In the genomic region with DNA sequence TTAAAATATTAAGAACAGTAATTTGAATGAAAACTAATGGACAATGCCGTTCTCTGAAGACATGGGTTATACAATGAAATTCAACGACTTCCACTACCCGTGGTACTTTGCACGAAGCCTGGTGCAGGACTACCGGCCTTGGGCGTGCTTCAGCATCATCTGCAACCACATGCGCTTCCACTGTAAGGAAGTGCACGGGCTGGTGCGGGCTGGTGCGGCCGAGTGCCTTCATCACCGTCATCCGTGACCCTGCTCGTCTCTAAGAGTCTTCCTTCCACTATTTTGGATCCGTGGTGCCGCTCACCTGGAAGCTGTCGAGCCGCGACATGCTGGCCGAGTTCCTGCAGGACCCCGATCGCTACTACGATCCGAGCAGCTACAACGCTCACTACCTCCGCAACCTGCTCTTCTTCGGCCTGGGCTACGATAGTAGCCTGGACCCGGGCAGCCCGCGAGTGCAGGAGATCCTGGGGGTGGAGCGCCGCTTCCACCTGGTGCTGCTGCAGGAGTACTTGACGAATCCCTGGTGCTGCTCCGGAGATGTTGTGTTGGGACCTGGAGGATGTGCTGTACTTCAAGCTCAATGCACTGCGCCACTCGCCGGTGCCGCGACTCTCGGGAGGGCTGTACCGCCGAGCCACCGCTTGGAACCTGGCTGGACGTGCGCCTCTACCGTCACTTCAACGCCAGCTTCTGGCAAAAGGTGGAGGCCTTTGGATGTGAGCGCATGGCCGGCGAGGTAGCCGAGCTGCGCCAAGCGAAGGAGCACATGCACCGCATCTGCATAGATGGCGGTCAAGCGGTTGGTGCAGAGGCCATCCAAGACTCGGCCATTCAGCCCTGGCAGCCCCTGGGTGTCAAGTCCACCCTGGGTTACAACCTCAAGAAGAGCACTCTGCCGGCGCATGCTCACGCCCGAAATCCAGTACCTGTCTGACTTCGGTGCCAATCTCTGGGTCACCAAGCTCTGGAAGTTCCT, we compare ENCODE assay signal across 8 mouse cellular contexts. TPM values are rescaled to one million over a fixed set of nuclear protein-coding genes. Genes with fewer than 3 reads are reported as not detected.
DNase-seq lines count a peak whose midpoint lies in the region; ATAC-seq and TF ChIP-seq lines count a peak whose summit lies in the region.

No protein-coding gene starts in this region.

- ATAC-seq in heart, postnatal 0 days (ENCODE audit: insufficient read depth, low read depth), result 0 out of 2 replicates have a peak, but pooled peaks have one; percentile 33
- peak; percentile 71 for ATAC-seq in neural tube, embryonic 12.5 days (ENCODE audit: low FRiP score, low read depth)

- H3K27ac ChIP-seq in heart, postnatal 0 days (ENCODE audit: low read depth), result no peak overlapping the region
- H3K27ac ChIP-seq in embryonic fibroblast, embryonic 13.5 days (ENCODE audit: insufficient read depth, low read length), result no peak overlapping the region
- H3K27ac ChIP-seq in neural tube, embryonic 12.5 days, result no peak overlapping the region

- no peak for DNase-seq in heart, postnatal 0 days (ENCODE audit: low spot score)
- DNase-seq in heart, postnatal 10 days, result no peak
- peak; percentile 78 for DNase-seq in brain, adult 2 months (ENCODE audit: low read depth, low spot score)
- peak; percentile 26 to 31 for DNase-seq in kidney, postnatal 4 days
- no peak for DNase-seq in right cerebral cortex, adult 2 months (ENCODE audit: low spot score in 2 of 2)
- no peak for DNase-seq in layer of hippocampus, adult 18-20 months (ENCODE audit: low spot score in 2 of 2)

- H3K4me1 ChIP-seq in heart, postnatal 0 days (ENCODE audit: control insufficient read depth, insufficient read depth), result no peaks in the 10 kb centered on the region; the same call in 1 of the 2 replicates
- H3K4me1 ChIP-seq in embryonic fibroblast, embryonic 13.5 days (ENCODE audit: control insufficient read depth, insufficient read depth, low read length), result no peaks in the 10 kb centered on the region
- peaks cover 16% of the 10 kb centered on the region; the same call in 1 of the 2 replicates for H3K4me1 ChIP-seq in neural tube, embryonic 12.5 days

- 5% methylated on average over 63 of the region's 63 CpGs for WGBS in heart, postnatal 0 days
- WGBS in neural tube, embryonic 12.5 days, result 4% methylated on average over 63 of the region's 63 CpGs

- no peaks in the 10 kb centered on the region for H3K9me3 ChIP-seq in heart, postnatal 0 days (replicated peaks; ENCODE audit: control insufficient read depth, low read length)
- H3K9me3 ChIP-seq in neural tube, embryonic 12.5 days, result no peaks in the 10 kb centered on the region

- no peak for TF ChIP-seq EP300 in heart, postnatal 0 days (IDR thresholded peaks at IDR 0.05; ENCODE audit: low read depth)

- no peak overlapping the region for H3K9ac ChIP-seq in heart, postnatal 0 days (replicated peaks; ENCODE audit: low read depth, low read length)
- 0 out of 2 replicates have a peak overlapping the region, but pooled peaks have one; percentile 13 for H3K9ac ChIP-seq in neural tube, embryonic 12.5 days

- intact Hi-C loops in heart, postnatal 10 days (cut with DNase I), result no loop called here

- H3K4me2 ChIP-seq in heart, postnatal 0 days (ENCODE audit: low read depth, low read length), result peak overlapping the region; percentile 61
- H3K4me2 ChIP-seq in neural tube, embryonic 12.5 days (replicated peaks), result peak overlapping the region; percentile 82

- TF ChIP-seq CTCF in heart, postnatal 0 days (IDR thresholded peaks at IDR 0.05; ENCODE audit: low read depth), result 0 out of 2 replicates have a peak, but pooled peaks have one; percentile 3
- no peak for TF ChIP-seq CTCF in embryonic fibroblast, embryonic 13.5 days (IDR thresholded peaks at IDR 0.05; ENCODE audit: borderline replicate concordance, insufficient read depth, low read length)

- peak overlapping the region; percentile 40 for H3K4me3 ChIP-seq in heart, postnatal 0 days (ENCODE audit: low read depth, low read length)
- H3K4me3 ChIP-seq in embryonic fibroblast, embryonic 13.5 days (ENCODE audit: insufficient read depth, low read length), result peak overlapping the region; percentile 21; the same call in 1 of the 2 replicates
- H3K4me3 ChIP-seq in neural tube, embryonic 12.5 days, result peak overlapping the region; percentile 44

- no peaks in the 10 kb centered on the region for H3K36me3 ChIP-seq in heart, postnatal 0 days (replicated peaks; ENCODE audit: control insufficient read depth, insufficient read depth, low read length)
- H3K36me3 ChIP-seq in neural tube, embryonic 12.5 days, result no peaks in the 10 kb centered on the region

- H3K27me3 ChIP-seq in heart, postnatal 0 days (ENCODE audit: control insufficient read depth, insufficient read depth, low read length), result peaks cover 32% of the 10 kb centered on the region
- H3K27me3 ChIP-seq in neural tube, embryonic 12.5 days (replicated peaks), result peaks cover 21% of the 10 kb centered on the region

- no peak for TF ChIP-seq POLR2A in embryonic fibroblast, embryonic 13.5 days (IDR thresholded peaks at IDR 0.05; ENCODE audit: low read depth, low read length)

RNA-seq across cellular contexts. Expression of a gene that starts 25.4 kb away (rescaled TPM):
- total RNA-seq in heart, postnatal 0 days (2014; rRNA removed; ENCODE audit: low replicate concordance), result 19.6 and 21.8 TPM in 2 replicates
- 13.5 and 13.7 TPM in 2 replicates for polyA plus RNA-seq in heart, postnatal 0 days (2015; fragmentation: Nextera tagmentation; extraction: Ambion mirVana)
- total RNA-seq in heart, postnatal 10 days (2021), result 10 to 100 TPM; 58.2 to 58.4 TPM
- 2.2 and 2.3 TPM in 2 replicates for polyA plus RNA-seq in embryonic fibroblast, embryonic 13.5 days (2011; ENCODE audit: insufficient read length, low read depth, missing spikeins)
- polyA plus RNA-seq in neural tube, embryonic 12.5 days (2016; fragmentation: Nextera tagmentation; extraction: Ambion mirVana), result 7.7 and 8.5 TPM in 2 replicates
- total RNA-seq in layer of hippocampus, adult 18-20 months (2021), result 10 to 100 TPM; 76.6 to 76.9 TPM

RNA-seq across cellular contexts. Expression of a gene that starts 26.5 kb away (rescaled TPM):
- 72.7 and 80.9 TPM in 2 replicates for total RNA-seq in heart, postnatal 0 days (2014; rRNA removed; ENCODE audit: low replicate concordance)
- 82.5 and 84.3 TPM in 2 replicates for polyA plus RNA-seq in heart, postnatal 0 days (2015; fragmentation: Nextera tagmentation; extraction: Ambion mirVana)
- 10 to 100 TPM; 85.0 to 95.3 TPM for total RNA-seq in heart, postnatal 10 days (2021)
- 165 and 189 TPM in 2 replicates for polyA plus RNA-seq in embryonic fibroblast, embryonic 13.5 days (2011; ENCODE audit: insufficient read length, low read depth, missing spikeins)
- 151 and 160 TPM in 2 replicates for polyA plus RNA-seq in neural tube, embryonic 12.5 days (2016; fragmentation: Nextera tagmentation; extraction: Ambion mirVana)
- 10 to 100 TPM; 89.4 to 90.6 TPM for total RNA-seq in layer of hippocampus, adult 18-20 months (2021)

Comparison
In these comparisons a context has a peak if more than half of its experiments do, and no peak if none do; other contexts are left out.
1. DNase-seq: peak in brain, adult 2 months (single experiment) and kidney, postnatal 4 days (2 of 2); none in heart, postnatal 0 days (single experiment), heart, postnatal 10 days (0 of 2), right cerebral cortex, adult 2 months (0 of 2) and layer of hippocampus, adult 18-20 months (0 of 2).
2. Peak in every context shown above with its lines, with median percentiles within 50 percentile points of each other: H3K4me3 ChIP-seq.